Mouse (Mus musculus) ZHBTc4 (cell line): Measurements from ENCODE around the gene Map3k20.

ENCODE experiments used
- DNase-seq: peaks from one replicate; pipeline ENCODE4 v3.0.0-alpha.2; 2011; ENCODE audit warnings: low read depth, low spot score

Gene Map3k20

GRCm38 (mm10) chr2:72280524-72280923 lies 4.9 kb upstream of the Map3k20 start:
- no peak for DNase-seq

DNA sequence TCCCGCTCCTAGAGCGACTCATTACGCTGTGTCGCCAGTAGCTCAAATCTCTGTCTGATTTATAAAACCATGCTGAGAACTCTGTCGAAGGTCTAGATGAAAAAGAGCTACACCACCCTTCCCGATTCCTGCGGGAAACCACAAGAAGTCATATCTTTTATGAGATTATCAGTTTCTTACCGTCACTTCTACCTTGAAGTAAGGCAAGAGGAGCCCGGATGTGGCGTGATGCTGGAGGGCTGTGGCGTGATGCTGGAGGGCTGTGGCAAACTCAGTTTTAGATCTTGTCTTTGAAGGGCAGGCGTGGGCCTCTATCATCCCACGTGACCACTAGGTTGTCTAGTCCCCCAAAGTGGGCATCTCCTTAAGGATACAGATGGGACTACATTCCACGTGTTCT lies 3.5 kb upstream of the Map3k20 start:
- DNase-seq = no peak

DNA sequence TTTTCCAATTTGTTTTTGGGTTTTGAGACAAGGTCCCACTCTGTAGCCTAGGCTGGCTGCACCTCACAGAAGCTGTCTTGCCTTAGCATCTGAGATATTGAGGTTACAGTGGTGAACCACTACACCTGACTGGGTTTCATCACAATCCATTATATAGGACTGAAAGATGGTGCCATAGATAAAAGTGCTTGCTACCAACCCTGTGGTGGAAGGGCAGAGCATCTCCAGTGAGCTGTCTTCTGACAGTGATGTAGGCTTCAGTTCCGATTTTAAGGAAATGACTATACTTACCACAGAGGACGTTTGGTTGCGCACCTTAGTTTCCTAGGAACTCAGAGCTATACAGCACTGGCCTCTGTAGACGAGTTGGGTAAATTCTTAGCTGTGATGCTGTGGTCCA lies 2.7 kb upstream of the Map3k20 start:
- DNase-seq = no peak

DNA sequence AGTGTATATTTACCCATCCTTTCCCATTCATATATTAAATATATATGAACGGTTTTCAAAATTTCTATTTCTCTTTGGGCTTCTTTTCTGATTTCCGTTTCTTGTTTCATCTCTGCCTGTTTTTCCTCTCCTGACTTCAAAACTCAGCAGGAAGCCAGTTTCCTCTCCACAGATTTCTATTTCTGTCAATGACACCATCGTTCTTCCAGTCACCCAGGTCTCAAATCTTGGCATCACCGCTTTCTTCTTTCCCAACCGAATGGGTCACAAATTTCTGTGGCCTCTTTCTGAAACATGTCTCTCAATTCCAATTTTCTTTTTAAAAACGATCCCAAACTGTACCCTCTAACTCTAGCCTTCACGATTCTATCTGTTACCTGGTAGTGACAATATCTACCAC lies 748 bp upstream of the Map3k20 start:
- no peak for DNase-seq

GRCm38 (mm10) chr2:72285888-72286661 lies 638 bp downstream of the Map3k20 start:
- DNase-seq = no peak

GRCm38 (mm10) chr2:72287142-72287541 lies 1.7 kb downstream of the Map3k20 start:
- no peak for DNase-seq

- no peak for DNase-seq
These were observed 3.6 kb downstream of the Map3k20 start for GRCm38 (mm10) chr2:72288932-72289534.

GRCm38 (mm10) chr2:72291103-72291502 lies 5.7 kb downstream of the Map3k20 start:
- DNase-seq = no peak

- DNase-seq = no peak
These were observed 7.1 kb downstream of the Map3k20 start for GRCm38 (mm10) chr2:72292573-72292972.

GRCm38 (mm10) chr2:72294994-72295393 lies 9.6 kb downstream of the Map3k20 start:
- no peak for DNase-seq

DNA sequence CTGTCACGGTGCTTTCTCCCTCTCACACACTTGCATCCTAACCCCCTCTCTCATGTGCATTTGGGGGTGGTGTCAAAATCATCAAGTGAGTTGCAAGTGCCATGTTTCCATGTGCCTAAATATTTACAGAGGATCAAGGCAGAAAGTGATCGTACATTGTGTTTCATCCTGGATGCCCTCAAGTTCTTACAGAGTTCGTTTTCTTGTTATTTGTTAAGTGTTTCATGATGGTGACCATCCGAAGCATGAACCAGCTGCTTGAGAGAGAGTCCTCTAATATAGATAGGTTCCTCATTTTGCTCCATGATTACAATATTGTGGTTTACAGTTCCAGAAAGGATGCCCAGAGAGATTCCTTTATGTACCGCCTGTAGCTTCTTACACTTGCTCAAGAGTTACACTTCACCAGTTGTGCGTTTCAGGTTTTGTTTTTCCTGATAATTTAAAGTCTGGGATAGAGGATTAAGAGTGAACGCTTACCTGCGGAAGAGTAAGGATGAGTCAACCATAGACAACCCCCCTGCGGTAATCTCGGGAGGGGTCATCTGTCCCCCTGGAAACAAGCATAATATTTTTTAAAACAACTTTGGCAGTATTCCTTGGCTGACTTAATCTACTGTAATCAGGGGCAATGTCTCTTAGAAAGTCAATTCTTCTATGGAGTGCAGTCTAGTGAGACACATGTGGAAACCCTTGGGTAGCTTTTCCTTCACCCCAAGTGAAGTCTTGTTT lies 11.7 kb downstream of the Map3k20 start:
- no peak for DNase-seq

- no peak for DNase-seq
These were observed 12.3 kb downstream of the Map3k20 start for GRCm38 (mm10) chr2:72297716-72298082.

DNA sequence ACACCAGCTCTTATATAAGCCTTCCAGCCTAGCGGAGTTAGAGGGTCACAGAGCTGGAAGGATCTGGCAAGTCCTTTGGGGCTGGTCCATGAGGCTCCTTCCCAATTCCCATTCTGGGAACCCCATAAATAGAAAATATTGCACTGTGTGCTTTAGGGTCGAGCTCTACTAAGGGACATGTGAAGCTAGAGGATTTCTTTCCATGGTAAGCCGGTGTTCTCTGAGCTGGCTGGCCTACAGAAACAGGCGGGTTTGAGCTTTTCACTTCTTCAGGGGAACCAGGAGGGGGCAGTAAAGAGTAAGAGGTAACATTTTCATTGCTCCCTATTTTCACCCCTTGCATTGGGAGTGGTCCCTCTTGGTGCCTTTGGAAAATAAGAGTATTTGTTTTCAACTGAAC lies 13.0 kb downstream of the Map3k20 start:
- peak; percentile 59 for DNase-seq

GRCm38 (mm10) chr2:72301194-72301916 lies 15.9 kb downstream of the Map3k20 start:
- no peak for DNase-seq

DNA sequence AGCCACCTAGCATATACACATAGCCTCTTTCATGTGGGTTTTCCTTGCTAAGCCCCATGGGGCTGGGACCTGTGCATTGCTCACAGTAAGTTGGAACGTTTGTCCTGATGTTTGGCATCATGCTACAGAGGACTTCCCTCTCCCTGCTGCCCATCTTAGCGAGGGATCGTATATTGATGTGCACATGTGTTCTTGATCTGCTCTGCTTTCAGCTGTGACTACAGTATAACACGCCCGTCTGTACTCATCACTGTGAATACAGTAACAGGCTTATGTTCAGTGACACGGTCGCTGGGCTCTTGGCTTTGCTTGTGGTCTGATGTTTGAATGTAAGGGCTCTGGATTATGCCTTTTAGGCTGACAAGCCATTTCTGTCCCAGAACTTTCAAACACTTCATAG lies 20.3 kb downstream of the Map3k20 start:
- DNase-seq = no peak

DNA sequence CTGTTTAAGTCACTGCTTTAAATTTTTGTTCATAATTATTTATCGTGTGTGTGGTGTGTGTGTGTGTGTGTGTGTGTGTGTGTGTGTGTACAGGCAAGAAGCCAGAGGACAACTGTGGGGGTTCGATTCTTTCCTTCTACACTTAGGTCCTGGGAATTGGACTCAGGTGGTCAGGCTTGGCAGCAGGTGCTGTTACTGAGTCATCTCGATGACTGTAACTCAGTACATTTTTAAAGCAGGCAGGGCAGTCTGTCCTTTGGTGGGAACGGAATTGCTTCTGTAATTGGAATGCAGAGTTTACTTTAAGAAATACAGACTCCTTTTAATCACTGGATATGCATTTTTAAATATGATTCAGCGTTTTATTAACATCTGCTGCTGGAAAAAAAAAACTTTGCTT lies 22.9 kb downstream of the Map3k20 start:
- no peak for DNase-seq

DNA sequence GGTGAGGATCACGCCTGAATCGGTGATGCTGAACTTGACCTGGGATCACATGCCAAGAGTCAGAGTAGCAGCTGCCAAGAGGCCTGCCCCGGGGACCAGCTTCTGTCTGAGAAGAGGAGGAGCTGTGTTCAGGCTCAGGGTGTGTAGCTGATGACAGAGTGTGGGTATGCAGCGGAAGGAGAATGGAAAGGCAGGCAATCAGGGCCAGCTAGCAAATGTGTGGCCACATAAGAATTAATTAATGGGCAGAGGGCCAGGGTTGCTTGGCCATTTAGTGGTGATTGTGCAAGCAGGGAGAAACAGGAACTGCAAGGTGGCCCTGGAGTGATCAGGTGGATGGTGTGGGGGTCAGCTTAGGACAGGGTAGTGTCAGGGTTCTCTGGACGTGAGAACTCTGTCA lies 23.5 kb downstream of the Map3k20 start:
- no peak for DNase-seq

- DNase-seq = no peak
These were observed 26.0 kb downstream of the Map3k20 start for GRCm38 (mm10) chr2:72311486-72311885.

GRCm38 (mm10) chr2:72313312-72313711 lies 27.9 kb downstream of the Map3k20 start:
- DNase-seq = no peak

DNA sequence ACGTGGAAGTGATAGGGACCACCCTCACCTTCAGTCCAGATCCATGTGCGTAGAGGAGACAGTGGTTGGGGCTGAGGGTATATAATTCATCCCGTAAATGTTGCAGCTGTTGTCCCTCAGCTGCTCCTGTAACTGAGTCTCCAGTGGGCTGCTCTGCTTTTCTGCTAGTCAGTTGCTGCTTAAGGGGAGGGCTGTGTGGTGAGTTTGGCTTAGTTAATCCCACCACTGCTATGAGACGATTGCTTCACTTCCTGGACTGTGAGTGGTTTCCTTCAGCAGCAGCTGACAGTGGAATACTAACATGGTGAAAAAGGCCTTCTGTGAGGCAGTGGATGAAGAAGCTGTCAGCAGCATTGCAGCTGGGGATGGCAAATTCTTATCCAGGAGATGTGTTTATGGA lies 33.0 kb downstream of the Map3k20 start:
- no peak for DNase-seq

GRCm38 (mm10) chr2:72319028-72319798 lies 33.8 kb downstream of the Map3k20 start:
- no peak for DNase-seq
